Mouse (Mus musculus): ENCODE results near the gene Gm13871. TPM values are rescaled to one million over a fixed set of nuclear protein-coding genes. Genes with fewer than 3 reads are reported as not detected.

Gene Gm13871
- polyA plus RNA-seq (2015; fragmentation: Illumina TruSeq; extraction: RNeasy Lipid Tissue Mini Kit (QIAGEN cat#74804); ENCODE audit: insufficient read depth, low replicate concordance), result not detected

GRCm38 (mm10) chr4:73905853-73906252 is at the start of gene Gm13871:
Gene Gm13871, minus strand, starts transcription at chr4:73905953.

DNA sequence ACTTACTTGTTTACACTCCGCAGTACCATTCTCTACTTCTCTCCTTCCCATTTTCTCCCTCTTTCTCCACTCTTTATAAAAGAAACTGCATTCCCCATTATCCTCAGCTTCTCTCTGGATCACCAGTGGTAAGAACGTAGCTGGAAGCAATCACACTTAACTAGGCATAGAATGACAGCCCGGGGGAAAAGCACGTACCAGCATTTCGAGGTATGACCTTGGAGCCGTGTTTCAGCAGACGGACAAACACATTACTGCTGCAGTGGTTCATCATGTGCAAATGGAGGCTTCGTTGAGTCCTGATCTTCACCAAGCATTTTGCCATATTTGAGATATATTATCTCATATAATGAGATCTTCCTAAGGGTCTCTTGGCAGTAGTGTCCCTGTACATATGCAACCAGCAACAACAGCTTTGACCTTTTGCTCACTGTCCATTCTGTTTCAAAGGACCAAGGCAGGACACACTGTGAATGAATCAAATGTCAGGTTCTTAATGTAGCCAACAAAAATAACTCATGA is 44.7 kb upstream of the Gm13871 start, which contains the start of gene 2310002L09Rik:
TSS of gene 2310002L09Rik (minus strand) at position 472 of the 522 bp plus-strand sequence.

DNA sequence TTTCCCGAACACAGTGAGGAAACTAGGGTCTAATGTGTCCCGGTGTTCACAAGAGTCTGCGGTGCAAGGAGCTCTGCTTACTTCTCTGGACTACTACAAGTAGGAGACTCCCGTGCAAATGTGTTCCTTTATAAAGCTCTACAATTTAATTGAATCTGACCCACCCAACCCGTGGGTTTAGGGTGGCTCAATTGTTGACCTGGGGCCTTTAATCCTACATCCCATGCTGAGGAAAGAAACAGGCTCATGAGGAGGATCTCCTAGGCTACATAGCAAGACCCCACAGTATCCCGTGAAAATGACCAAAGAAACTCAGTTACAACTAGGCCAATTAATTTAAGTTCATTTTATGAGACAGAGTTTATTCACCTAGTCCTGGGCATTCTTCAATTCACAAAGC is 14.9 kb upstream of the Gm13871 start, which contains the start of gene Gm11756:
TSS of gene Gm11756 (minus strand) at position 101 of the 400 bp plus-strand sequence.

DNA sequence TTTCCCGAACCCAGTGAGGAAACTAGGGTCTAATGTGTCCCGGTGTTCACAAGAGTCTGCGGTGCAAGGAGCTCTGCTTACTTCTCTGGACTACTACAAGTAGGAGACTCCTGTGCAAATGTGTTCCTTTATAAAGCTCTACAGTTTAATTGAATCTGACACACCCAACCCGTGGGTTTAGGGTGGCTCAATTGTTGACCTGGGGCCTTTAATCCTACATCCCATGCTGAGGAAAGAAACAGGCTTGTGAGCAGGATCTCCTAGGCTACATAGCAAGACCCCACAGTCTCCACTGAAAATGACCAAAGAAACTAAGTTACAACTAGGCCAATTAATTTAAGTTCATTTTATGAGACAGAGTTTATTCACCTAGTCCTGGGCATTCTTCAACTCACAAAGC is 14.7 kb downstream of the Gm13871 start, which contains the start of gene Gm11757:
TSS of gene Gm11757 (minus strand) at position 101 of the 400 bp plus-strand sequence.

DNA sequence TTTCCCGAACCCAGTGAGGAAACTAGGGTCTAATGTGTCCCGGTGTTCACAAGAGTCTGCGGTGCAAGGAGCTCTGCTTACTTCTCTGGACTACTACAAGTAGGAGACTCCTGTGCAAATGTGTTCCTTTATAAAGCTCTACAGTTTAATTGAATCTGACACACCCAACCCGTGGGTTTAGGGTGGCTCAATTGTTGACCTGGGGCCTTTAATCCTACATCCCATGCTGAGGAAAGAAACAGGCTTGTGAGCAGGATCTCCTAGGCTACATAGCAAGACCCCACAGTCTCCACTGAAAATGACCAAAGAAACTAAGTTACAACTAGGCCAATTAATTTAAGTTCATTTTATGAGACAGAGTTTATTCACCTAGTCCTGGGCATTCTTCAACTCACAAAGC is 29.6 kb downstream of the Gm13871 start, which contains the start of gene Gm11758:
TSS of gene Gm11758 (minus strand) at position 101 of the 400 bp plus-strand sequence.

Other genes with a start within 250 kb of the Gm13871 start
- not detected for gene Gm11239, start 237.6 kb downstream of the Gm13871 start, polyA plus RNA-seq (2015; fragmentation: Illumina TruSeq; extraction: RNeasy Lipid Tissue Mini Kit (QIAGEN cat#74804); ENCODE audit: insufficient read depth, low replicate concordance)
- not detected for gene Gm428, start 222.4 kb downstream of the Gm13871 start, polyA plus RNA-seq (2015; fragmentation: Illumina TruSeq; extraction: RNeasy Lipid Tissue Mini Kit (QIAGEN cat#74804); ENCODE audit: insufficient read depth, low replicate concordance)
- gene Rasef, start 115.0 kb downstream of the Gm13871 start, polyA plus RNA-seq (2015; fragmentation: Illumina TruSeq; extraction: RNeasy Lipid Tissue Mini Kit (QIAGEN cat#74804); ENCODE audit: insufficient read depth, low replicate concordance), result 0.04 TPM
- gene Gm11758, start 29.7 kb downstream of the Gm13871 start, polyA plus RNA-seq (2015; fragmentation: Illumina TruSeq; extraction: RNeasy Lipid Tissue Mini Kit (QIAGEN cat#74804); ENCODE audit: insufficient read depth, low replicate concordance), result not detected
- gene Gm11757, start 14.8 kb downstream of the Gm13871 start, polyA plus RNA-seq (2015; fragmentation: Illumina TruSeq; extraction: RNeasy Lipid Tissue Mini Kit (QIAGEN cat#74804); ENCODE audit: insufficient read depth, low replicate concordance), result not detected
- gene Gm11756, start 14.8 kb upstream of the Gm13871 start, polyA plus RNA-seq (2015; fragmentation: Illumina TruSeq; extraction: RNeasy Lipid Tissue Mini Kit (QIAGEN cat#74804); ENCODE audit: insufficient read depth, low replicate concordance), result not detected
- gene 2310002L09Rik, start 44.9 kb upstream of the Gm13871 start, polyA plus RNA-seq (2015; fragmentation: Illumina TruSeq; extraction: RNeasy Lipid Tissue Mini Kit (QIAGEN cat#74804); ENCODE audit: insufficient read depth, low replicate concordance), result not detected
- 1.1 TPM for gene Frmd3, start 107.5 kb upstream of the Gm13871 start, polyA plus RNA-seq (2015; fragmentation: Illumina TruSeq; extraction: RNeasy Lipid Tissue Mini Kit (QIAGEN cat#74804); ENCODE audit: insufficient read depth, low replicate concordance)

All from spleen, adult 10 weeks (tissue).